ENCODE assay signal across 18 mouse cellular contexts in genomic region chr1:86398222-86398621, GRCm38 (mm10). TPM values are rescaled to one million over a fixed set of nuclear protein-coding genes. Genes with fewer than 3 reads are reported as not detected.
A peak's percentile ranks its signal among the peaks of the same experiment; 100 is the strongest.
DNase-seq lines count a peak whose midpoint lies in the region; ATAC-seq lines count a peak whose summit lies in the region.
"Had no signal": no experiment of that assay in that cellular context is flagged by ENCODE, and none has a peak within 500 bp of the region (broad histone marks: within the 10 kb centered on the region; RNA-seq: fewer than 3 reads in every experiment).

No protein-coding gene starts in this region.

- intact Hi-C loops in left cerebral cortex, postnatal 4 days (cut with DNase I) = no loop called here

- ATAC-seq in granulocyte monocyte progenitor cell, adult 5-6 weeks (replicated peaks; ENCODE audit: poor library complexity, severe bottlenecking) = peak; percentile 86

- DNase-seq in thymus, postnatal 0 days (ENCODE audit: low spot score) = peak; percentile 32
- no peak for DNase-seq in thymus, postnatal 36 days
- DNase-seq in lung, postnatal 14 days = peak; percentile 51
- no peak for DNase-seq in frontal cortex, postnatal 10 days (ENCODE audit: low spot score in 2 of 2)
- DNase-seq in left cerebral cortex, postnatal 4 days = no peak
- no peak for DNase-seq in adrenal gland, postnatal 36 days
- DNase-seq: cerebellum, adult 11-12 months; heart, adult 18-20 months; heart, postnatal 14 days; kidney, adult 18-20 months had no signal

RNA-seq across cellular contexts. Expression of gene Nmur1, which starts 27.8 kb away (rescaled TPM):
- 0.17 TPM in 1 of 2 replicates, not detected in the other for polyA plus RNA-seq in thymus, postnatal 0 days (2015; fragmentation: Nextera tagmentation; extraction: Ambion mirVana)
- total RNA-seq in granulocyte monocyte progenitor cell, adult 5-6 weeks (2014; fragmentation: Nextera tagmentation) = not detected in 2 replicates
- total RNA-seq in granulocyte monocyte progenitor cell, adult 5-6 weeks (2017) = not detected in 2 replicates
- total RNA-seq in left cerebral cortex, postnatal 4 days (2021) = under 1 TPM; 0.48 to 0.62 TPM
- total RNA-seq in adrenal gland, postnatal 36 days (2021) = not detected
- total RNA-seq: adrenal gland, postnatal 4 days; CH12.LX; heart, adult 18-20 months; heart, postnatal 14 days; left cerebral cortex, postnatal 25 days had no signal
- polyA plus RNA-seq: embryonic facial prominence, embryonic 15.5 days; macrophage had no signal

RNA-seq across cellular contexts. Expression of gene Tex44, which starts 27.9 kb away (rescaled TPM):
- polyA plus RNA-seq in thymus, postnatal 0 days (2015; fragmentation: Nextera tagmentation; extraction: Ambion mirVana) = 0.08 TPM in 1 of 2 replicates, not detected in the other
- total RNA-seq in granulocyte monocyte progenitor cell, adult 5-6 weeks (2014; fragmentation: Nextera tagmentation) = not detected in 2 replicates
- total RNA-seq in granulocyte monocyte progenitor cell, adult 5-6 weeks (2017) = not detected in 2 replicates
- not detected for total RNA-seq in left cerebral cortex, postnatal 4 days (2021)
- total RNA-seq in adrenal gland, postnatal 36 days (2021) = not detected
- total RNA-seq: adrenal gland, postnatal 4 days; CH12.LX; heart, adult 18-20 months; heart, postnatal 14 days; left cerebral cortex, postnatal 25 days had no signal
- polyA plus RNA-seq: embryonic facial prominence, embryonic 15.5 days; large intestine, adult 2 months; macrophage; spleen, adult 2 months had no signal

RNA-seq across cellular contexts. Expression of gene Ncl, which starts 39.0 kb away (rescaled TPM):
- polyA plus RNA-seq in thymus, postnatal 0 days (2015; fragmentation: Nextera tagmentation; extraction: Ambion mirVana) = 458 and 464 TPM in 2 replicates
- total RNA-seq in granulocyte monocyte progenitor cell, adult 5-6 weeks (2014; fragmentation: Nextera tagmentation) = 715 and 728 TPM in 2 replicates
- total RNA-seq in granulocyte monocyte progenitor cell, adult 5-6 weeks (2017) = 917 and 958 TPM in 2 replicates
- total RNA-seq in left cerebral cortex, postnatal 4 days (2021) = 100 to 1,000 TPM; 232 to 249 TPM
- 100 to 1,000 TPM; 222 to 234 TPM for total RNA-seq in adrenal gland, postnatal 36 days (2021)

Comparison
In these comparisons a context has a peak if more than half of its experiments do, and no peak if none do; other contexts are left out.
1. DNase-seq: peak in thymus, postnatal 0 days (single experiment) and lung, postnatal 14 days (single experiment); none in thymus, postnatal 36 days (0 of 2), frontal cortex, postnatal 10 days (0 of 2), left cerebral cortex, postnatal 4 days (single experiment) and adrenal gland, postnatal 36 days (0 of 2).